Mouse (Mus musculus) central nervous system, embryonic 14 days (tissue): ENCODE results near the gene Gm28845. TPM values are rescaled to one million over a fixed set of nuclear protein-coding genes. Genes with fewer than 3 reads are reported as not detected.

Experiments
- polyA plus RNA-seq: library from polyadenylated mRNA; depleted of rRNA; stranded (reverse); fragments of >200 nt; gene quantifications from 2 replicates; pipeline ENCODE4 v1.2.3, GENCODE M21; 2012; rRNA removed

The Gm28845 gene
- polyA plus RNA-seq = 0.11 and 0.13 TPM in 2 replicates

DNA sequence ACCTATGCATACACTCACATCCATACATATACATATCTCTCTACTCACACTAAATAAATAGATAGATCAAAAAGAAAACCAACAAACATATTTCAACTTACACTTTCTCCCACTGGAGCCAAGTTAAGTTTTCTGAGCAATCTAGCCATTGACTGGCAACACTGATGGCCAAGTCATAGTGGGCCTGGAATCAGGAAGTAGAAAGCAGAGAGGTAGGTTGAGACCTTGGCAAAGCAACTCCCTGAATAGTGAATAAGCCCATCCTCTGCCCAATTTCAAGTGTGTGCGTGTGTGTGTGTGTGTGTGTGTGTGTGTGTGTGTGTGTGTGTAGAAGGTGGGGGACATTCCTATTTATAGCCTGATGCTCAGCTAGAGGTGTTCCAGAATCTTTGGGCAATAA is at the start of gene Gm28845:
Gene Gm28845, minus strand, starts transcription at position 121 of the 400 bp plus-strand sequence.

DNA sequence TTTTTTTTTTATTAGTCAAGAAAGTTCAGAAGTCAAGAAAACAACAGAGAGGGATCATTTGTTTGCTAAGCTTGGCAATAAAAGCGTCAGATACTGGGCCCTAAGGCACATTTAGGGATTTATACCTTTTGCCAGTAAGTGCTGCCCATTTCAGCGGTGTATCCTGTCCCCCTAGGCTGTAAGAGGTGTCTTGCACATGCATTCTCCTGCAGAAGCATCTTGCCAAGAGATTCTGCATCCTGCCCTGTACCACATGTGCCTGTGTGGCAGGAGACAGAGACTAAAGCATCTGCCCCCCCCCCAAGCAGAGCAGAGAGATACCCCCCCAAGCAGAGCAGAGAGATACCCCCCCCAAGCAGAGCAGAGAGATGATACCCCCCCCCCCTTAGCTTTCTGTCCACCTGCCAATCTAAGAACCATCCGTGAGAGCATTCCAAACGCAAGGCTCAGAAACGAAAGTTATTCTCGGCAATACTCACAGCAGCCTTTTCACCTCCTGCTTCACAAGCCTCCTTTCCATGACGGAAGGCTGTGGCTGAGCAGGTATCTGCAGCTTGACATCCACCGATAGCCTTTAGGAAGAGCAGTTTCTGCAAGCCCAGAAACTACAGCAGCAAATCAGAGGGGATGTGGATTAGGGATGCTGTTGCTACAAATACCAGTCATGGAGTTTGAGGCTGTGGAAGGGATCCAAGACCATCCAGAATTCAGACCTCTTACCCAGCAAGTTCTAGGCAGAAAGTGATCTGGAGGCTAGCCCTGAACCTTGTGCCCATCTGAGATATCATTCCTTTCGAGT is 3.4 kb upstream of the Gm28845 start, which contains the start of gene D630023F18Rik:
Gene D630023F18Rik, minus strand, starts transcription at position 641 of the 799 bp plus-strand sequence.

DNA sequence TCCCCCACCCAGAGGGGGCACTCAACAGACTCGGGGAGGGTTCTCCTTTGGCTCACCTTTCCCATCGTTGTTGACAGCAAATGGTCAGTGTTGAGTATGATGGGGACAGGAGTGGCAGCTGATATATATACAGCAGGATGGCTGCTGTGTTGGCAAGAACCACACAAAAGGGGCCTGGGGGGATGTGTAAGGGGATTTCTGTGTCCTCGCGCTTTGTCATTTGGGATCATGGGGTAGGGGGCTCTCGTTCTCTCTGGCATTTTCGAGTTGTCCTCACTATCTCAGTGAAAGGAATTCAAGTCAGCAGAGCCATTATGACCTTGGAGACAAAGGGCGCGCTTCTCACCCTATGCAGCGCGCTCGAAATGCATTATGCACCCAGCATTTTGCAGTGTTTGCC is 16.1 kb downstream of the Gm28845 start, which contains the start of gene Cryga:
Gene Cryga, minus strand, starts transcription at position 101 of the 400 bp plus-strand sequence.

DNA sequence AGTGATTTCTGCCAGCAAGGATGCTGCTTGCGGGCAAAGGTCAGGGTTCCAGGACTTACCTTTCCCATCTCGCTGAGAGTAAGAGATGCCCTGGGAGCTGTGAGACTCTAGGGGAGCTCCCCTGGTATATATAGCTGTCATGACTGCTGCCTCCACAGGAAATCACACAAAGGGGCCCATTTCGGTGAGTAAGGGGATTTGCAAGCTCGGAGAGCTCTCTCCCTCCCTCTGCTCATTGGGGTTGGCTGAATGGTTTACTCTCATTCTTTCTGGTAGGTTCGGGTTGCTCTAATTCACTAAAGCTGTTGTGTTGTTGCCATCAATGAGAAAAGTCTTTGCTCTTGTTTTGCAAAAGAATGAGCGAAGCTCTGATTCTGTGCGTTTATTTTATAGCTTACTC is 37.2 kb downstream of the Gm28845 start, which contains the start of gene Crygb:
Gene Crygb, minus strand, starts transcription at position 101 of the 400 bp plus-strand sequence.

DNA sequence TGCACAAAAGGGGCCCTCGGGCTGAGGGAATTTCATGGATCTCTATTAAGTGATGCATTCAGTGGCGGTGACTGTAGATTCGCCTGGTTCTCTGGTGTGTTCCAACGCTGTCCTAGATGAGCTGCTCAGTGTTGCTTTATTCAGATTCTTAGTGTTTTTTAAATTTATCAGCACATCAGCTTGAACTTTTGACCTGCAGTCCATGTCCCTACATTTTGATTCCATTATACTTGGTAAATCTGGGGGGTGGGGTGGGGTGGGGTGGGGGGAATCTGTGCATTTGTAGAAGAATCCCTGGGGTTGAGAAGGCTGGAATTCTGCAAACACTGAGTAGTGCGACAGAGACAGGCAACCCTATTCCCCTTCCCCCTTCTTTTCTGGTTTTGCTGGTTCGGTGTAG is 45.8 kb downstream of the Gm28845 start, which contains the start of gene Crygc:
Gene Crygc, minus strand, starts transcription at position 101 of the 400 bp plus-strand sequence.

DNA sequence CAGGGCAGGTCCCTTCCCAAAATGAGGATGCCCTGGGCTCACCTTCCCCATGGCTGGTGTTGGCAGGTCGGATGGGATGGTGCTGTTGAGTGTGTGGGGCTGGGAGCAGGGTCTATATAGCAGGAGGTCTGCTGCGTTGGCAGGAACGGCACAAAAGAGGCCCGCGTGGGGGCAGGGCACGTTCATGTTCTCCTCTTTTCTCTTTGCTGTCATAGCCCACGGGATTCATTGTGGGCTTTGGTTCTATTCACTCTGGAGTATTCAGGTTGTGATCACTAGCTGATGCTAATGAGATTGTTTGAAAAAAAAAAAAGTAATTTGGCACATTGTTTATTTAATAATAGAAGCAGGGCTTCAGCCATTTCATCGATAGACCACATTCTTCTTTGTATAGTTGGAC is 56.0 kb downstream of the Gm28845 start, which contains the start of gene Crygd:
Gene Crygd, minus strand, starts transcription at position 101 of the 400 bp plus-strand sequence.

DNA sequence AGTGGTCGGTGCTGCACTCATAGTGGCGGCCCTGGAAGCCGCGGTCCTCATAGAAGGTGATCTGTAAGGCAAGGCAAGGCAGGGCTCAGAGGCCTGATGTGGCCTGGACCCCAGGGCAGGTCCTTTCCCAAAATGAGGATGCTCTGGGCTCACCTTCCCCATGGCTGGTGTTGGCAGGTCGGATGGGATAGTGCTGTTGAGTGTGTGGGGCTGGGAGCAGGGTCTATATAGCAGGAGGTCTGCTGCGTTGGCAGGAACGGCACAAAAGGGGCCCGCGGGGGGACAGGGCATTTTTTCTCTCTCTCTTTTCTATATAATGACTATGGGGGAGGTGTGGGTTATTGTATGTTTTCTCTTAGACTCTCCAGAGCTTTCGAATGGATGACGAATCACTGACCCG is 68.4 kb downstream of the Gm28845 start, which contains the start of gene Cryge:
Gene Cryge, minus strand, starts transcription at position 198 of the 400 bp plus-strand sequence.

Other genes starting within 250 kb of the Gm28845 start
- 4.9 and 5.3 TPM in 2 replicates for gene Plekhm3, start 162.7 kb downstream of the Gm28845 start, polyA plus RNA-seq
- gene Akr1cl, start 86.8 kb downstream of the Gm28845 start, polyA plus RNA-seq = not detected in 2 replicates
- not detected in 2 replicates for gene Cryge, start 68.4 kb downstream of the Gm28845 start, polyA plus RNA-seq
- gene Crygd, start 56.1 kb downstream of the Gm28845 start, polyA plus RNA-seq = not detected in 2 replicates
- gene Crygc, start 45.9 kb downstream of the Gm28845 start, polyA plus RNA-seq = not detected in 2 replicates
- gene Crygb, start 37.3 kb downstream of the Gm28845 start, polyA plus RNA-seq = 0.13 and 0.28 TPM in 2 replicates
- not detected in 2 replicates for gene Cryga, start 16.2 kb downstream of the Gm28845 start, polyA plus RNA-seq
- 0.44 and 0.85 TPM in 2 replicates for gene D630023F18Rik, start 3.7 kb upstream of the Gm28845 start, polyA plus RNA-seq
- gene Idh1, start 66.9 kb upstream of the Gm28845 start, polyA plus RNA-seq = 193 and 224 TPM in 2 replicates
- gene Pikfyve, start 67.1 kb upstream of the Gm28845 start, polyA plus RNA-seq = 12.9 and 13.9 TPM in 2 replicates
- 0.60 and 0.75 TPM in 2 replicates for gene Pth2r, start 162.5 kb upstream of the Gm28845 start, polyA plus RNA-seq